17 mouse cellular contexts compared by ENCODE assay signal in genomic region chr2:47888166-47888565, GRCm38 (mm10).
"Had no signal": no experiment of that assay in that cellular context is flagged by ENCODE, and none has a peak within 500 bp of the region (broad histone marks: within the 10 kb centered on the region; RNA-seq: fewer than 3 reads in every experiment).

No protein-coding gene starts in this region.

- H3K36me3 ChIP-seq: midbrain, embryonic 10.5 days; neural tube, embryonic 13.5 days; neural tube, embryonic 15.5 days had no signal

- H3K9ac ChIP-seq: liver, embryonic 14.5 days; lung, embryonic 14.5 days; neural tube, embryonic 13.5 days; neural tube, embryonic 15.5 days had no signal

- H3K4me2 ChIP-seq: lung, embryonic 14.5 days; neural tube, embryonic 13.5 days; neural tube, embryonic 15.5 days had no signal

- H3K27ac ChIP-seq: liver, embryonic 14.5 days; midbrain, embryonic 10.5 days; neural tube, embryonic 13.5 days; neural tube, embryonic 15.5 days had no signal

- H3K9me3 ChIP-seq: midbrain, embryonic 10.5 days; neural tube, embryonic 13.5 days; neural tube, embryonic 15.5 days had no signal

- DNase-seq: lung, adult 18-20 months; lung, embryonic 14.5 days; lung, postnatal 10 days; lung, postnatal 4 days; retina, postnatal 1 day; right cerebral cortex, adult 18-20 months; right cerebral cortex, postnatal 25 days; right cerebral cortex, postnatal 4 days; spleen, adult 18-20 months; thymus, adult 18-20 months; thymus, postnatal 14 days; thymus, postnatal 36 days had no signal

- H3K4me1 ChIP-seq: midbrain, embryonic 10.5 days; neural tube, embryonic 13.5 days; neural tube, embryonic 15.5 days had no signal

- H3K27me3 ChIP-seq: neural tube, embryonic 13.5 days; neural tube, embryonic 15.5 days had no signal

- H3K4me3 ChIP-seq: midbrain, embryonic 10.5 days; myocyte; neural tube, embryonic 13.5 days; neural tube, embryonic 15.5 days had no signal
